ENCODE assay signal across 9 mouse cellular contexts in the genomic region with DNA sequence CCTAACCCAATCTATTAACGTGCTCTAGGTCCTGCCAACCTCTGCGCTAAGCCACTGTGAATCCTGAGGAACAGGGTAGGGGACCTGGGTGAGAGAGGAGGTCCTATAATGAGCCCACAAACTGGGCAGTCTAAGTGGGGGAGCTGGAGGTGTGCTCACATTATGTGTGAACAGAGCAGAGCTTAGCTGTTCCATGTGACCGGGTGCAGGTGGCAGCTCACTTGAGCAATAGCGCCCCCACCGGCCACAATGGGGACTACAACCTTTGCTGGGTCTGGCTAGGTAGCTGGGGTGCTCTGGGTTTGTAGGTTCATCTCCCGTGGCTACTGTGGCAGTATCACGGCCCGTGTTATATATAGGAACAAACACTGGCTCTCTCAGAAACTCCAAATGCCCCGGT. TPM values are rescaled to one million over a fixed set of nuclear protein-coding genes. Genes with fewer than 3 reads are reported as not detected.
DNase-seq lines count a peak whose midpoint lies in the region; ATAC-seq and TF ChIP-seq lines count a peak whose summit lies in the region.
"Had no signal": no experiment of that assay in that cellular context is flagged by ENCODE, and none has a peak within 500 bp of the region (broad histone marks: within the 10 kb centered on the region; RNA-seq: fewer than 3 reads in every experiment).

No protein-coding gene starts in this region.

- H3K9ac ChIP-seq in heart, embryonic 14.5 days (ENCODE audit: low read length), result no peak overlapping the region
- H3K9ac ChIP-seq in liver, embryonic 12.5 days, result no peak overlapping the region
- no peak overlapping the region for H3K9ac ChIP-seq in stomach, embryonic 15.5 days
- H3K9ac ChIP-seq: embryonic facial prominence, embryonic 12.5 days had no signal

- TF ChIP-seq POLR2A in bone marrow, adult 2 months (IDR thresholded peaks at IDR 0.05; ENCODE audit: borderline replicate concordance, control insufficient read depth, low read depth, low read length), result no peak

- no peak for DNase-seq in heart, adult 18-20 months
- no peak for DNase-seq in MN1 (ENCODE audit: low spot score)
- no peak for DNase-seq in cerebellum, adult 8-10 months

- H3K27ac ChIP-seq in heart, embryonic 14.5 days (replicated peaks in 1 of 2; ENCODE audit: control insufficient read depth in 1 of 2, insufficient read depth in 1 of 2, low read depth in 2 of 2, low read length in 2 of 2), result no peak overlapping the region
- H3K27ac ChIP-seq in bone marrow, adult 2 months (ENCODE audit: control insufficient read depth, insufficient read depth, low read depth, low read length, poor library complexity), result no peak overlapping the region
- no peak overlapping the region for H3K27ac ChIP-seq in liver, embryonic 12.5 days
- no peak overlapping the region for H3K27ac ChIP-seq in stomach, embryonic 15.5 days
- H3K27ac ChIP-seq: embryonic facial prominence, embryonic 12.5 days had no signal

- peaks cover 2% of the 10 kb centered on the region for H3K27me3 ChIP-seq in heart, embryonic 14.5 days (ENCODE audit: control insufficient read depth, insufficient read depth, low read length)
- H3K27me3 ChIP-seq in C2C12 (ENCODE audit: control insufficient read depth, insufficient read depth, insufficient read length), result peaks cover 18% of the 10 kb centered on the region
- H3K27me3 ChIP-seq in liver, embryonic 12.5 days (replicated peaks), result peaks cover 13% of the 10 kb centered on the region; the same call in 1 of the 2 replicates
- H3K27me3 ChIP-seq in stomach, embryonic 15.5 days (replicated peaks), result no peaks in the 10 kb centered on the region
- H3K27me3 ChIP-seq: embryonic facial prominence, embryonic 12.5 days had no signal

- no peaks in the 10 kb centered on the region for H3K4me1 ChIP-seq in heart, embryonic 14.5 days (ENCODE audit: control insufficient read depth in 2 of 2, insufficient read depth in 2 of 2, low read length in 2 of 2)
- H3K4me1 ChIP-seq in bone marrow, adult 2 months (ENCODE audit: control insufficient read depth, insufficient read depth, low read length), result no peaks in the 10 kb centered on the region; the same call in 1 of the 2 replicates
- peaks cover 13% of the 10 kb centered on the region; the same call in 1 of the 2 replicates for H3K4me1 ChIP-seq in liver, embryonic 12.5 days
- no peaks in the 10 kb centered on the region for H3K4me1 ChIP-seq in stomach, embryonic 15.5 days

- no peaks in the 10 kb centered on the region for H3K9me3 ChIP-seq in heart, embryonic 14.5 days (ENCODE audit: control insufficient read depth, low read length)
- H3K9me3 ChIP-seq in liver, embryonic 12.5 days (replicated peaks), result no peaks in the 10 kb centered on the region
- no peaks in the 10 kb centered on the region for H3K9me3 ChIP-seq in stomach, embryonic 15.5 days
- H3K9me3 ChIP-seq: embryonic facial prominence, embryonic 12.5 days had no signal

- no peaks in the 10 kb centered on the region for H3K36me3 ChIP-seq in heart, embryonic 14.5 days (ENCODE audit: control insufficient read depth, insufficient read depth, low read length)
- no peaks in the 10 kb centered on the region for H3K36me3 ChIP-seq in C2C12 (ENCODE audit: control insufficient read depth, insufficient read depth)
- H3K36me3 ChIP-seq in liver, embryonic 12.5 days, result no peaks in the 10 kb centered on the region
- no peaks in the 10 kb centered on the region for H3K36me3 ChIP-seq in stomach, embryonic 15.5 days
- H3K36me3 ChIP-seq: embryonic facial prominence, embryonic 12.5 days had no signal

- H3K4me3 ChIP-seq in heart, embryonic 14.5 days (ENCODE audit: control insufficient read depth in 1 of 2, insufficient read depth in 1 of 2, low read depth in 1 of 2, low read length in 2 of 2), result no peak overlapping the region
- no peak overlapping the region for H3K4me3 ChIP-seq in C2C12 (ENCODE audit: insufficient read depth, poor library complexity, severe bottlenecking)
- H3K4me3 ChIP-seq in bone marrow, adult 2 months (replicated peaks; ENCODE audit: control insufficient read depth, low read depth, low read length), result no peak overlapping the region
- no peak overlapping the region for H3K4me3 ChIP-seq in liver, embryonic 12.5 days
- no peak overlapping the region for H3K4me3 ChIP-seq in stomach, embryonic 15.5 days (replicated peaks)
- H3K4me3 ChIP-seq: embryonic facial prominence, embryonic 12.5 days had no signal

- H3K79me2 ChIP-seq in C2C12 (ENCODE audit: control insufficient read depth, insufficient read depth), result no peaks in the 10 kb centered on the region

- no peak overlapping the region for H3ac ChIP-seq in C2C12 (ENCODE audit: control insufficient read depth, insufficient read length, low read depth)

- TF ChIP-seq CTCF in C2C12 (IDR thresholded peaks at IDR 0.05; ENCODE audit: control insufficient read depth, insufficient read depth, insufficient read length), result peak; percentile 53
- peak; percentile 78 for TF ChIP-seq CTCF in bone marrow, adult 2 months (IDR thresholded peaks at IDR 0.05; ENCODE audit: control insufficient read depth, insufficient read depth, low read length)

- 48% methylated on average over 9 of the region's 9 CpGs for WGBS in heart, embryonic 14.5 days
- 54% methylated on average over 9 of the region's 9 CpGs for WGBS in bone marrow, adult 2 months
- 45% methylated on average over 9 of the region's 9 CpGs for WGBS in liver, embryonic 12.5 days (ENCODE audit: insufficient replicate concordance)
- 52% methylated on average over 9 of the region's 9 CpGs for WGBS in stomach, embryonic 15.5 days

- peak; percentile 33; the same call in 1 of the 2 replicates for ATAC-seq in heart, embryonic 14.5 days (ENCODE audit: insufficient number of reproducible peaks, insufficient read depth, low FRiP score, low read depth)
- 0 out of 2 replicates have a peak, but pooled peaks have one; percentile 19 for ATAC-seq in liver, embryonic 12.5 days
- ATAC-seq in stomach, embryonic 15.5 days (ENCODE audit: insufficient read depth, low FRiP score, low read depth), result 0 out of 2 replicates have a peak, but pooled peaks have one; percentile 48

- no peak overlapping the region for H3K4me2 ChIP-seq in heart, embryonic 14.5 days (ENCODE audit: low read length)
- no peak overlapping the region for H3K4me2 ChIP-seq in liver, embryonic 12.5 days
- no peak overlapping the region for H3K4me2 ChIP-seq in stomach, embryonic 15.5 days
- H3K4me2 ChIP-seq: embryonic facial prominence, embryonic 12.5 days had no signal

- no peaks in the 10 kb centered on the region for H3K79me3 ChIP-seq in C2C12 (ENCODE audit: low read depth)

TF ChIP-seq in C2C12, 6 proteins besides CTCF, POLR2A, EP300 and RAD21:
- TF ChIP-seq MYOG (IDR thresholded peaks at IDR 0.05; ENCODE audit: control insufficient read depth, extremely low read depth, insufficient read length) (no peak), MAX (IDR thresholded peaks at IDR 0.05) (no peak), USF1 (IDR thresholded peaks at IDR 0.05; ENCODE audit: low read depth) (no peak), FOSL1 (IDR thresholded peaks at IDR 0.05; ENCODE audit: insufficient read depth, low read length, poor library complexity, severe bottlenecking) (no peak), MYOD1 (IDR thresholded peaks at IDR 0.05; ENCODE audit: control insufficient read depth, insufficient read length, low read depth) (no peak), CEBPB (IDR thresholded peaks at IDR 0.05; ENCODE audit: low read depth) (no peak)
TF ChIP-seq in C2C12: peak in this region for 0.

RNA-seq across cellular contexts. Expression of a gene that starts 22.5 kb away (rescaled TPM):
- 6.4 and 8.0 TPM in 2 replicates for polyA plus RNA-seq in heart, embryonic 14.5 days (2014; fragmentation: Nextera tagmentation; extraction: Ambion mirVana)
- not detected for total RNA-seq in heart, adult 18-20 months (2021)
- polyA plus RNA-seq in C2C12 (2012; fragmentation: generic; extraction: Trizol), result not detected
- polyA plus RNA-seq in bone marrow, adult 2 months (2011; ENCODE audit: insufficient read depth, insufficient read length, low replicate concordance, missing spikeins), result not detected in 2 replicates
- polyA plus RNA-seq in liver, embryonic 12.5 days (2016; fragmentation: Nextera tagmentation; extraction: Ambion mirVana), result 0.19 and 0.29 TPM in 2 replicates
- polyA plus RNA-seq in stomach, embryonic 15.5 days (2015; fragmentation: Nextera tagmentation; extraction: Ambion mirVana), result 11.7 and 13.2 TPM in 2 replicates

RNA-seq across cellular contexts. Expression of a gene that starts 48.2 kb away (rescaled TPM):
- 0.47 and 1.1 TPM in 2 replicates for polyA plus RNA-seq in heart, embryonic 14.5 days (2014; fragmentation: Nextera tagmentation; extraction: Ambion mirVana)
- total RNA-seq in heart, adult 18-20 months (2021), result 1 to 10 TPM; 1.4 to 2.0 TPM
- polyA plus RNA-seq in C2C12 (2012; fragmentation: generic; extraction: Trizol), result 0.39 TPM
- 1.1 TPM in 1 of 2 replicates, not detected in the other for polyA plus RNA-seq in bone marrow, adult 2 months (2011; ENCODE audit: insufficient read depth, insufficient read length, low replicate concordance, missing spikeins)
- polyA plus RNA-seq in liver, embryonic 12.5 days (2016; fragmentation: Nextera tagmentation; extraction: Ambion mirVana), result 0.38 and 0.41 TPM in 2 replicates
- 0.39 and 0.49 TPM in 2 replicates for polyA plus RNA-seq in stomach, embryonic 15.5 days (2015; fragmentation: Nextera tagmentation; extraction: Ambion mirVana)
